Mouse (Mus musculus) embryonic facial prominence, embryonic 15.5 days (tissue): ENCODE data around the gene Adm2. TPM values are rescaled to one million over a fixed set of nuclear protein-coding genes. Genes with fewer than 3 reads are reported as not detected.
A peak's percentile ranks its signal among the peaks of the same experiment; 100 is the strongest.

Experiments used
- ATAC-seq: fragments of 200-750 bp; cut with Nextera tagmentation; 2 replicates; pipeline ENCODE4 v1.8.0; 2017; ENCODE audit warnings: low read depth, moderate TSS enrichment; ENCODE audit not compliant: insufficient number of reproducible peaks, low FRiP score, low TSS enrichment
- H3K27ac ChIP-seq: fragments of 300-500 bp; sonication (generic); replicated peaks from 2 replicates; pipeline ENCODE4 v1.5.1; 2015; ENCODE audit warnings: mild to moderate bottlenecking, inconsistent platforms
- H3K27me3 ChIP-seq: fragments of 300-500 bp; sonication (generic); 2 replicates; pipeline ENCODE4 v1.6.1; 2015; ENCODE audit warnings: inconsistent platforms
- H3K36me3 ChIP-seq: fragments of 300-500 bp; sonication (generic); 2 replicates; pipeline ENCODE4 v1.6.1; 2015; ENCODE audit warnings: mild to moderate bottlenecking, inconsistent platforms
- H3K4me1 ChIP-seq: fragments of 300-500 bp; sonication (generic); 2 replicates; pipeline ENCODE4 v1.6.1; 2015; ENCODE audit warnings: inconsistent platforms
- H3K4me2 ChIP-seq: fragments of 300-500 bp; sonication (generic); replicated peaks from 2 replicates; pipeline ENCODE4 v1.6.1; 2015; ENCODE audit warnings: mild to moderate bottlenecking, inconsistent platforms
- H3K4me3 ChIP-seq: fragments of 300-500 bp; sonication (generic); replicated peaks from 2 replicates; pipeline ENCODE4 v1.5.1; 2015; ENCODE audit warnings: mild to moderate bottlenecking, inconsistent platforms
- H3K9ac ChIP-seq: fragments of 300-500 bp; sonication (generic); 2 replicates; pipeline ENCODE4 v1.6.1; 2015; ENCODE audit warnings: inconsistent platforms
- H3K9me3 ChIP-seq: fragments of 300-500 bp; sonication (generic); replicated peaks from 2 replicates; pipeline ENCODE4 v1.6.1; 2016; ENCODE audit warnings: inconsistent platforms
- WGBS: fragments of 180-500 bp; shearing (Covaris S2); methylation state at CpG from one replicate; pipeline ENCODE4 v1.1.7; 2015; 5-methylcytosine and 5-hydroxymethylcytosine counted together
- polyA plus RNA-seq: library from polyadenylated mRNA; unstranded; fragments of >200 nt; fragmentation: Nextera tagmentation; extraction: Ambion mirVana; gene quantifications from 2 replicates; pipeline ENCODE4 v1.2.1, GENCODE M21; 2015

Adm2 gene
- polyA plus RNA-seq, 1 experiment from 2014 or later, result 0.91 TPM

GRCm38 (mm10) chr15:89291521-89291920 lies 31.0 kb upstream of the Adm2 start:
- Histone ChIP-seq H3K27me3 (no peaks in the 10 kb centered on the region), H3K9ac (no peak overlapping the region), H3K9me3 (no peaks in the 10 kb centered on the region), H3K27ac (no peak overlapping the region), H3K36me3 (peaks cover 93% of the 10 kb centered on the region), H3K4me3 (no peak overlapping the region), H3K4me1 (no peaks in the 10 kb centered on the region), H3K4me2 (no peak overlapping the region)
- no peak for ATAC-seq
- WGBS, result 80% methylated on average over 3 of the region's 3 CpGs

- no peak overlapping the region for H3K4me2 ChIP-seq
- H3K4me1 ChIP-seq, result no peaks in the 10 kb centered on the region
- H3K27me3 ChIP-seq, result no peaks in the 10 kb centered on the region
- H3K9me3 ChIP-seq, result no peaks in the 10 kb centered on the region
- H3K36me3 ChIP-seq, result peaks cover 93% of the 10 kb centered on the region
- 70% methylated on average over 2 of the region's 2 CpGs for WGBS
- no peak overlapping the region for H3K4me3 ChIP-seq
- no peak overlapping the region for H3K9ac ChIP-seq
- H3K27ac ChIP-seq, result no peak overlapping the region
- no peak for ATAC-seq
These were observed 29.7 kb upstream of the Adm2 start for GRCm38 (mm10) chr15:89292795-89293194.

GRCm38 (mm10) chr15:89293778-89294177 lies 28.7 kb upstream of the Adm2 start:
- ATAC-seq, result no peak
- H3K4me1 ChIP-seq, result no peaks in the 10 kb centered on the region
- no peak overlapping the region for H3K27ac ChIP-seq
- H3K4me2 ChIP-seq, result no peak overlapping the region
- H3K4me3 ChIP-seq, result no peak overlapping the region
- H3K9me3 ChIP-seq, result no peaks in the 10 kb centered on the region
- no peaks in the 10 kb centered on the region for H3K27me3 ChIP-seq
- no peak overlapping the region for H3K9ac ChIP-seq
- H3K36me3 ChIP-seq, result peaks cover 88% of the 10 kb centered on the region
- WGBS, result 91% methylated on average over 10 of the region's 10 CpGs

- Histone ChIP-seq H3K27me3 (no peaks in the 10 kb centered on the region), H3K4me3 (no peak overlapping the region), H3K36me3 (peaks cover 87% of the 10 kb centered on the region), H3K4me1 (no peaks in the 10 kb centered on the region), H3K27ac (no peak overlapping the region), H3K4me2 (no peak overlapping the region), H3K9me3 (no peaks in the 10 kb centered on the region), H3K9ac (no peak overlapping the region)
- ATAC-seq, result no peak
- WGBS, result 88% methylated on average over 8 of the region's 8 CpGs
These were observed 26.8 kb upstream of the Adm2 start for GRCm38 (mm10) chr15:89295580-89296165.

GRCm38 (mm10) chr15:89296465-89296864 lies 26.1 kb upstream of the Adm2 start:
- H3K9ac ChIP-seq, result no peak overlapping the region
- no peaks in the 10 kb centered on the region for H3K9me3 ChIP-seq
- no peak overlapping the region for H3K4me3 ChIP-seq
- 69% methylated on average over 1 of the region's 1 CpGs for WGBS
- peaks cover 91% of the 10 kb centered on the region for H3K36me3 ChIP-seq
- peak; percentile 25; the same call in 1 of the 2 replicates for ATAC-seq
- no peak overlapping the region for H3K27ac ChIP-seq
- H3K4me2 ChIP-seq, result no peak overlapping the region
- no peaks in the 10 kb centered on the region for H3K4me1 ChIP-seq
- no peaks in the 10 kb centered on the region for H3K27me3 ChIP-seq

- H3K36me3 ChIP-seq, result peaks cover 91% of the 10 kb centered on the region
- H3K9me3 ChIP-seq, result no peaks in the 10 kb centered on the region
- H3K27me3 ChIP-seq, result no peaks in the 10 kb centered on the region
- no peak overlapping the region for H3K4me3 ChIP-seq
- H3K27ac ChIP-seq, result no peak overlapping the region
- ATAC-seq, result no peak
- 92% methylated on average over 2 of the region's 2 CpGs for WGBS
- H3K4me2 ChIP-seq, result no peak overlapping the region
- no peak overlapping the region for H3K9ac ChIP-seq
- no peaks in the 10 kb centered on the region for H3K4me1 ChIP-seq
These were observed 24.8 kb upstream of the Adm2 start for GRCm38 (mm10) chr15:89297695-89298094.

GRCm38 (mm10) chr15:89300180-89300579 lies 22.3 kb upstream of the Adm2 start:
- 93% methylated on average over 13 of the region's 13 CpGs for WGBS
- Histone ChIP-seq H3K4me1 (no peaks in the 10 kb centered on the region), H3K9me3 (no peaks in the 10 kb centered on the region), H3K4me3 (no peak overlapping the region), H3K27me3 (no peaks in the 10 kb centered on the region), H3K9ac (no peak overlapping the region), H3K36me3 (peaks cover 91% of the 10 kb centered on the region), H3K27ac (no peak overlapping the region), H3K4me2 (no peak overlapping the region)
- ATAC-seq, result no peak

- no peak overlapping the region for H3K4me3 ChIP-seq
- no peak overlapping the region for H3K9ac ChIP-seq
- H3K4me2 ChIP-seq, result no peak overlapping the region
- no peaks in the 10 kb centered on the region for H3K4me1 ChIP-seq
- no peak overlapping the region for H3K27ac ChIP-seq
- no peak for ATAC-seq
- H3K36me3 ChIP-seq, result peaks cover 91% of the 10 kb centered on the region
- H3K9me3 ChIP-seq, result no peaks in the 10 kb centered on the region
- WGBS, result 93% methylated on average over 8 of the region's 8 CpGs
- H3K27me3 ChIP-seq, result no peaks in the 10 kb centered on the region
These were observed 21.9 kb upstream of the Adm2 start for GRCm38 (mm10) chr15:89300600-89300999.

GRCm38 (mm10) chr15:89305966-89306365 lies 16.6 kb upstream of the Adm2 start:
- Histone ChIP-seq H3K9me3 (no peaks in the 10 kb centered on the region), H3K27me3 (no peaks in the 10 kb centered on the region), H3K4me1 (peaks cover 14% of the 10 kb centered on the region; the same call in 1 of the 2 replicates), H3K9ac (no peak overlapping the region), H3K36me3 (peaks cover 59% of the 10 kb centered on the region), H3K4me2 (no peak overlapping the region), H3K4me3 (no peak overlapping the region), H3K27ac (no peak overlapping the region)
- 44% methylated on average over 1 of the region's 1 CpGs for WGBS
- no peak for ATAC-seq

GRCm38 (mm10) chr15:89307461-89307860 lies 15.1 kb upstream of the Adm2 start:
- H3K4me3 ChIP-seq, result no peak overlapping the region
- H3K9ac ChIP-seq, result no peak overlapping the region
- H3K27me3 ChIP-seq, result no peaks in the 10 kb centered on the region
- peaks cover 14% of the 10 kb centered on the region for H3K4me1 ChIP-seq
- WGBS, result 88% methylated on average over 13 of the region's 13 CpGs
- H3K4me2 ChIP-seq, result no peak overlapping the region
- peaks cover 44% of the 10 kb centered on the region for H3K36me3 ChIP-seq
- no peaks in the 10 kb centered on the region for H3K9me3 ChIP-seq
- no peak overlapping the region for H3K27ac ChIP-seq
- no peak for ATAC-seq

- ATAC-seq, result no peak
- H3K4me2 ChIP-seq, result no peak overlapping the region
- H3K27me3 ChIP-seq, result no peaks in the 10 kb centered on the region
- H3K9ac ChIP-seq, result no peak overlapping the region
- no peak overlapping the region for H3K4me3 ChIP-seq
- 68% methylated on average over 7 of the region's 7 CpGs for WGBS
- H3K9me3 ChIP-seq, result no peaks in the 10 kb centered on the region
- peaks cover 33% of the 10 kb centered on the region for H3K36me3 ChIP-seq
- peaks cover 25% of the 10 kb centered on the region for H3K4me1 ChIP-seq
- H3K27ac ChIP-seq, result no peak overlapping the region
These were observed 13.9 kb upstream of the Adm2 start for GRCm38 (mm10) chr15:89308406-89309139.
